Mouse (Mus musculus): ENCODE data around the gene Epha1. TPM values are rescaled to one million over a fixed set of nuclear protein-coding genes. Genes with fewer than 3 reads are reported as not detected.

Gene Epha1
- polyA plus RNA-seq, 1 experiment from 2014 or later: 7.0 TPM

GRCm38 (mm10) chr6:42354076-42355019, 18.7 kb downstream of the Epha1 start:
- Histone ChIP-seq H3K27ac (ENCODE audit: low read depth) (no peak overlapping the region; the same call in 1 of the 2 replicates), H3K27me3 (ENCODE audit: insufficient read depth, low read length) (no peaks in the 10 kb centered on the region), H3K4me2 (peak overlapping the region; percentile 85), H3K36me3 (ENCODE audit: insufficient read depth) (peaks cover 80% of the 10 kb centered on the region), H3K4me3 (ENCODE audit: low read depth, low read length) (no peak overlapping the region), H3K9me3 (ENCODE audit: low read depth, low read length) (no peaks in the 10 kb centered on the region), H3K4me1 (ENCODE audit: insufficient read depth) (peaks cover 29% of the 10 kb centered on the region), H3K9ac (no peak overlapping the region)
- DNase-seq: peak; percentile 69
- no peak for TF ChIP-seq CTCF (IDR thresholded peaks at IDR 0.05; ENCODE audit: low read depth)
- WGBS: 39% methylated on average over 11 of the region's 11 CpGs
- ATAC-seq (ENCODE audit: insufficient read depth): no peak

GRCm38 (mm10) chr6:42353180-42353579, 19.9 kb downstream of the Epha1 start:
- ATAC-seq (ENCODE audit: insufficient read depth): no peak
- WGBS: 41% methylated on average over 8 of the region's 8 CpGs
- H3K36me3 ChIP-seq (ENCODE audit: insufficient read depth): peaks cover 68% of the 10 kb centered on the region
- H3K27ac ChIP-seq (ENCODE audit: low read depth): peak overlapping the region; percentile 24; the same call in 1 of the 2 replicates
- DNase-seq: no peak
- H3K4me1 ChIP-seq (ENCODE audit: insufficient read depth): peaks cover 29% of the 10 kb centered on the region
- no peaks in the 10 kb centered on the region for H3K9me3 ChIP-seq (ENCODE audit: low read depth, low read length)
- H3K4me2 ChIP-seq: peak overlapping the region; percentile 85
- H3K9ac ChIP-seq: no peak overlapping the region
- H3K27me3 ChIP-seq (ENCODE audit: insufficient read depth, low read length): no peaks in the 10 kb centered on the region
- peak overlapping the region; percentile 0; the same call in 1 of the 2 replicates for H3K4me3 ChIP-seq (ENCODE audit: low read depth, low read length)
- TF ChIP-seq CTCF (IDR thresholded peaks at IDR 0.05; ENCODE audit: low read depth): no peak

- H3K4me2 ChIP-seq: peak overlapping the region; percentile 85
- H3K36me3 ChIP-seq (ENCODE audit: insufficient read depth): peaks cover 61% of the 10 kb centered on the region
- TF ChIP-seq CTCF (IDR thresholded peaks at IDR 0.05; ENCODE audit: low read depth): no peak
- peak overlapping the region; percentile 85; the same call in 1 of the 2 replicates for H3K4me3 ChIP-seq (ENCODE audit: low read depth, low read length)
- 90% methylated on average over 1 of the region's 1 CpGs for WGBS
- no peaks in the 10 kb centered on the region for H3K27me3 ChIP-seq (ENCODE audit: insufficient read depth, low read length)
- 0 out of 2 replicates have a peak overlapping the region, but pooled peaks have one; percentile 7 for H3K27ac ChIP-seq (ENCODE audit: low read depth)
- H3K9ac ChIP-seq: no peak overlapping the region
- no peaks in the 10 kb centered on the region for H3K9me3 ChIP-seq (ENCODE audit: low read depth, low read length)
- peaks cover 29% of the 10 kb centered on the region for H3K4me1 ChIP-seq (ENCODE audit: insufficient read depth)
- DNase-seq: no peak
- ATAC-seq (ENCODE audit: insufficient read depth): no peak
Measured at GRCm38 (mm10) chr6:42352486-42352846, 20.6 kb downstream of the Epha1 start.

- Histone ChIP-seq H3K9ac (peak overlapping the region; percentile 92), H3K9me3 (ENCODE audit: low read depth, low read length) (no peaks in the 10 kb centered on the region), H3K4me2 (peak overlapping the region; percentile 85), H3K27me3 (ENCODE audit: insufficient read depth, low read length) (no peaks in the 10 kb centered on the region), H3K4me1 (ENCODE audit: insufficient read depth) (peaks cover 29% of the 10 kb centered on the region), H3K27ac (ENCODE audit: low read depth) (no peak overlapping the region), H3K36me3 (ENCODE audit: insufficient read depth) (peaks cover 56% of the 10 kb centered on the region), H3K4me3 (ENCODE audit: low read depth, low read length) (peak overlapping the region; percentile 85; the same call in 1 of the 2 replicates)
- no peak for TF ChIP-seq CTCF (IDR thresholded peaks at IDR 0.05; ENCODE audit: low read depth)
- no peak for DNase-seq
- WGBS: 68% methylated on average over 7 of the region's 7 CpGs
- ATAC-seq (ENCODE audit: insufficient read depth): no peak
Measured at GRCm38 (mm10) chr6:42351776-42352485, 21.1 kb downstream of the Epha1 start.

- Histone ChIP-seq H3K4me1 (ENCODE audit: insufficient read depth) (peaks cover 29% of the 10 kb centered on the region), H3K36me3 (ENCODE audit: insufficient read depth) (peaks cover 48% of the 10 kb centered on the region), H3K9ac (peak overlapping the region; percentile 92), H3K4me2 (peak overlapping the region; percentile 85), H3K9me3 (ENCODE audit: low read depth, low read length) (no peaks in the 10 kb centered on the region), H3K27me3 (ENCODE audit: insufficient read depth, low read length) (no peaks in the 10 kb centered on the region), H3K4me3 (ENCODE audit: low read depth, low read length) (peak overlapping the region; percentile 85), H3K27ac (ENCODE audit: low read depth) (peak overlapping the region; percentile 99; the same call in 1 of the 2 replicates)
- no peak for TF ChIP-seq CTCF (IDR thresholded peaks at IDR 0.05; ENCODE audit: low read depth)
- ATAC-seq (ENCODE audit: insufficient read depth): no peak
- DNase-seq: no peak
- 35% methylated on average over 13 of the region's 13 CpGs for WGBS
Measured at GRCm38 (mm10) chr6:42350968-42351775, 21.9 kb downstream of the Epha1 start.
